Mouse (Mus musculus): ENCODE data around the gene Slc25a22.

Slc25a22 gene

GRCm38 (mm10) chr7:141472226-141472625 lies 34.5 kb upstream of the Slc25a22 start:
- DNase-seq (ENCODE audit: low spot score in 2 of 2): no peak

- DNase-seq (ENCODE audit: low spot score in 2 of 2): no peak
These were observed 33.5 kb upstream of the Slc25a22 start for GRCm38 (mm10) chr7:141471236-141471635.

GRCm38 (mm10) chr7:141470637-141470944 lies 32.9 kb upstream of the Slc25a22 start:
- no peak for DNase-seq (ENCODE audit: low spot score in 2 of 2)

GRCm38 (mm10) chr7:141469901-141470636 lies 32.4 kb upstream of the Slc25a22 start:
- DNase-seq (ENCODE audit: low spot score in 2 of 2): no peak

DNA sequence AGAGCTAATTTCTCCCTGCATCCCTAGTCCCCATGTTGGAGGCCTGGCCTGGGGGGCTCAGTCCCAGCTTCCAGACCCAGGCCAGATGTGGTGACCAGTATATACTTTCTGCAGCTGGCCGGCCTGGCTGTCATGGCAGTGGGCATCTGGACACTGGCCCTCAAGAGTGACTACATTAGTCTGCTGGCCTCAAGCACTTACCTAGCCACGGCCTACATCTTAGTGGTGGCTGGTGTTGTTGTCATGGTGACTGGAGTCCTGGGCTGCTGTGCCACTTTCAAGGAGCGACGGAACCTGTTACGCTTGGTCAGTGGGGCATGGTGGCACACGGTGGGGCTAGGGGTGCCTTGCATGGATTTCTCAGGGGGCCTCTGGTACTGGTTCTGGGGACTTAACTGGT lies 31.7 kb upstream of the Slc25a22 start:
- DNase-seq (ENCODE audit: low spot score in 2 of 2): no peak

- peak in 1 of 2 experiments; percentile 64 for DNase-seq (ENCODE audit: low spot score in 2 of 2)
These were observed 31.0 kb upstream of the Slc25a22 start for GRCm38 (mm10) chr7:141468522-141469211.

DNA sequence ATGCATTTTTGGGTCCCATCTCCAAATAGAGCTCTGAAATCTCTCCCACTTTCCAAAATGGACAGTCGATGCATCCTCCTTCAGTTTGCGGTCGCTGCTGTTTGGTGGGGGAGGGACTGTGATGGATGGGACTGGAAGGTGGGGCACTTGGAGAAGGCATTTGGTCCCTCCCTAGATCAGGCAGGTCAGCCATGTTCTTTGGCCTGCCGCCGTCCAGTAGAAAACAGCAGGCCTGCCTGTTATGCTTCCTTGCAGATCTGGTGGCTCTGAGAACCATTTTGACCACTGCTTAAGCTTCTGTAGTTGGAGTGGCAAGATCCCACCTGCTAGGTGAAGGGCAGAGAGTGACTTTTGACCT lies 30.5 kb upstream of the Slc25a22 start:
- no peak for DNase-seq (ENCODE audit: low spot score in 2 of 2)

GRCm38 (mm10) chr7:141467230-141468030 lies 29.7 kb upstream of the Slc25a22 start, which contains the start of gene Cd151:
Gene Cd151, plus strand, starts transcription at chr7:141467392.
- DNase-seq (ENCODE audit: low spot score in 2 of 2): peak in 1 of 2 experiments; percentile 69

- no peak for DNase-seq (ENCODE audit: low spot score in 2 of 2)
These were observed 29.0 kb upstream of the Slc25a22 start for GRCm38 (mm10) chr7:141466607-141467148.

GRCm38 (mm10) chr7:141466045-141466394 lies 28.3 kb upstream of the Slc25a22 start:
- no peak for DNase-seq (ENCODE audit: low spot score in 2 of 2)

DNA sequence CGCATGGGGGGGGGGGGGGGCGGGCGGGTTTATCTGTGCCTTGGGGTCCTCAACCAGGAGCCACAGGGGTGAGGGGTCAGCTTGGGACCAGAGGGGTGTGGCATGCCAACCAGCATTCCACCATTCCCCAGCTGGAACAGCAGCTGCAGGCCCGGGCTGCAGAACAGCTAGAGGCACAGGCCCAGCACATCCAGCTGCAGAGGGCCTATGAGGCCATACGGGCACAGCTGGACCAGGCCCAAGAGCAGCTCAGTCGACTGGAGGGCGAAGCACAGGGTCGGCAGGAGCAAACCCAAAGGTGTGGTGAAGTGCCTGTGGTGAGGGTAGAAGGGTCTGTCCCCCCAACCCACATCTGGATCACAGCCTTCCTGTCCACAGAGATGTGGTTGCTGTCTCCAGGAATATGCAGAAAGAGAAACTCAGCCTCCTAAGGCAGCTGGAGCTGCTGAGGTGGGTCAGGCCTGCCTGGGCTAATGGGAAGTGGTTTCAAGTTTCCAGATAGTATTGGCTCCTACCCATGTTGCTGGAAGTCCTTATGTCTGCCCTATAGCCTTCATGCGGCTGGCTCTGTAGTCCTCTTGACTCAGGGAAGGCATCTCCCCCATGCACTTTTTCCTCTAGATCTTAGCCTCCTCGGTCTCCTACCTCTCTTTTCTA lies 27.8 kb upstream of the Slc25a22 start:
- DNase-seq (ENCODE audit: low spot score in 2 of 2): peak in 1 of 2 experiments; percentile 14

DNA sequence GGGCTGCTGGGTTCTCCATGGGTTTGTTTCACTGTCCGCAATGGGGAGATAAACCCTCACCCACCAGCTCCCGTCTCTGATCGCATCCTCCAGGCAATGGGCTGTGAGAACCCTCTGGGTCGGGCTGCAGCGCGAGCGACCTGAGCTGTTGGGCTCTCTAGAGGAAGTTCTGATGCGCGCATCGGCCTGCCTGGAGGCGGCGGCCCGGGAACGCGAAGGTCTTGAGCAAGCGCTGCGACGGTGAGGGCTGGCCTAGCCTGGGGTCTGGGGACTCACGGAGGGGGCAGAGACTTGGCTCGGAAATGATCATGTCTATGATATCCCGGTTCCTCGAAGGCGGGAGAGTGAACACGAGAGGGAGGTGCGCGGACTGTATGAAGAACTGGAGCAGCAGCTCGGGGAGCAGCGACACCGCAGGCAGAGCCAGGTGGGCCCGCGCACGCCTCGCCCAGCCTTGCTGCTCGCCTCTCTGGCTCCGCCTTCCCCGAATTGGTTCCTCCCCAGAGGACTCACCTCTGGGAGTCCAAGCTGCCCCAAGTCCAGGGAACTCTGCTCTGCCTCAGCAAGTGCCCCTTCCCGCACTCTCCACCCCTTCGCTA lies 27.0 kb upstream of the Slc25a22 start:
- DNase-seq (ENCODE audit: low spot score in 2 of 2): peak in 1 of 2 experiments; percentile 17

DNA sequence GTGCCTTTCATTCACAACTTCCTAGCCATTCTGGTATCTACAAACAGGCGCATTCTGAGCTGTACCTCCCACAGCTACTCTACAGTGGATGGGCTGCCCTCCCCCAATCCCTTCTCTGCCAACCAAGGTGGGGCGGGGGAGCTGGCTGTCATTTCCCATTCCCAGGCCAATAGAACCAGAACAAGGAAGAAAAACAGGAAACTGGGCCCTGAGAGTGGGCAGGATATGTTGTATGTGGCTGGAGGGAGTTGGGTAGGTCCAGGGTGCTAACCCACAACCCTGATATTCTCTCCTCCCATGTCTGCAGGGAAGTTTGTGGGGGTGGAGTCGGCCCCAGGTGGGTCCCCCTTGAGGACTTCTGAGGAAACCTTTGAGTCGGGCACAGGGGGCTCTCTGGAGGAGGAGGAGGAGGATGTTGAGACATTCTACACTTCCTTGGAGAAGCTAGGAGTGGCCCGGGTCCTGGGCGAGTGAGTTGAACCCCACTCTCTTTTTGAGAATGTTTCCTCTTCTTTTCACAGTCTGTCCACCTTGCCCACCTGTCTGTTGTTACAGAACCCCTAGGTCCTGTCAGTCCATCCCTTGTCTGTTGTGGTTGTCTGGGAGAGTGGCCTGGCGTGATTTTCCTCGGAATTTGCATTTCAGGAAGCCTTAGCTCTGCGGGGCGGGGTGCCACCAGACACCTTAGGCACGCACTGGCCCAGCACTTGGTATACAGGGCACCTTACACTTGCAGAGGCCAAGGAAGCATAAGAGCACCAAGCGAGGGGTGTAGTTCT lies 26.3 kb upstream of the Slc25a22 start:
- peak in 1 of 2 experiments; percentile 21 for DNase-seq (ENCODE audit: low spot score in 2 of 2)

DNA sequence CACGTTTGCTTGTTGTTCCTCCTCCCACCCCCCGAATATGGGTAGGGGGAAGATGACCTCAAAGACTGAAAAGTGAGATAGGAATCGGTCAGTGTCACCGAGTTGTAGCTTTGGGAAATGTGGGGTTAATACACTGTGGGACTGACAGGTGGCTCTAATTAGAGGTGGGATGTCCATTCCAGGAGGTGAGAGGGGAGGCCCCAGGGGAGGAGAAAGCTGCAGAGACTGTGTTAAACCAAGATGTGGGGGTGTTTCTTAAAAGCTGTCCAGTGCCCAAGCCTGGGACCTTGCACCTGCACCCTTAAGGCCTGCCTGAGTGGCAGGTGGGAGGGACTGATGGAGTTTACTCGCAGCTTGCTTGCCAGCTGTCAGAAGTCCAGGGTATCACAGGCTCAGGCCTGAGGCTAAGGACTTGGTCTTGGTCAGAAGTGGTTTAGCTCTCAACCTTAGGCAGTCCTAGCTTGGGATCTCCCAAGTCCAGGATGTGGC lies 24.7 kb upstream of the Slc25a22 start:
- no peak for DNase-seq (ENCODE audit: low spot score in 2 of 2)

DNA sequence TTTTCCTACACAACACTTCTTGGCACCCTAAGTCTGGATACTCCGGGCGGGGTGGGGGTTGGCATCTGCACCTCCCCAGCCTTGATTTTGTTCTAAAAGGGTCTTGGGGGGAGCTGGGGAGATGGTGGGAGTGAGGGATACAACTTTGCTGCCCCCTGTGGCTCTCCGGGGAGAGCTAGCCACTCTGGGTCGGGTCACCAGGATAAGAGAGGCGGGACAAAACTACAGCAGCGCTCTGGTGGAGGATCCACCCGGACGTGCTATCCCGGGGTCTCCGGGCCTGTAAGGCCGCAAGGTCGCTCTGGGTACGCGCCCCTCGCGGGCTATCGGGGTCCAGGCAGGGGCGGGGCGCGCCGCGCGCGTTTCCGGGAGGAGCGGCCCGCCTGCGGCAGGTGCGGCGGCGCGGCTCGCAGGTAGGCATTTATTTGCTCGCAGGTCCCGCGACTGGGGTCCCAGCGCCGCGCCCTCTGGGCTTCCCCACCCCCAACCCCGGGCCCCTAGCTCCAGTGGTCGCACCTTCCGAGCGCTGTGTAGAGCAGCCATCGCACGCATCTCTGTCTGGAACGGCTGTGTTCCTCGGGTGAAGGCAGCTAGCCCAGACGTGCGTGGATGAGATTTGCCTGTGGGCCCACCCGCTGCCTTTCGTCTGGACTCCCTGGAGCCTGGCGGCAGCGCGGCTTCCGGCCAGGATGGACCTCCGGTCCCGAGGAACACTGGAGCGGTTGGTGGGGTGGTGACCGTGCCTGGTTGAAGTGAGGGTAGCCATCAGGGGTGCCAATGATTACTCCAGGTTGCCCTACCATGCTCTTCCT lies 24.0 kb upstream of the Slc25a22 start:
- no peak for DNase-seq (ENCODE audit: low spot score in 2 of 2)

GRCm38 (mm10) chr7:141460391-141461113 lies 22.9 kb upstream of the Slc25a22 start, which contains the start of gene Cracr2b:
Gene Cracr2b, plus strand, starts transcription at chr7:141461094.
- DNase-seq (ENCODE audit: low spot score in 2 of 2): no peak

GRCm38 (mm10) chr7:141460001-141460390 lies 22.3 kb upstream of the Slc25a22 start:
- no peak for DNase-seq (ENCODE audit: low spot score in 2 of 2)

- no peak for DNase-seq (ENCODE audit: low spot score in 2 of 2)
These were observed 21.6 kb upstream of the Slc25a22 start for GRCm38 (mm10) chr7:141459301-141459711.

- no peak for DNase-seq (ENCODE audit: low spot score in 2 of 2)
These were observed 21.0 kb upstream of the Slc25a22 start for GRCm38 (mm10) chr7:141458661-141459060.

Measured in frontal cortex, postnatal 10 days (tissue).